Mouse (Mus musculus) T-helper 1 cell (primary cell): ENCODE measurements around the gene N4bp1.

Experiments
- in situ Hi-C: fragments of 300-600 bp; cut with MboI, MseI; formaldehyde crosslinking; loops from one replicate; pipeline ENCODE4 v1.15.1; 2025; ENCODE audit warnings: high pct_unique_total_duplicates

The N4bp1 gene

DNA sequence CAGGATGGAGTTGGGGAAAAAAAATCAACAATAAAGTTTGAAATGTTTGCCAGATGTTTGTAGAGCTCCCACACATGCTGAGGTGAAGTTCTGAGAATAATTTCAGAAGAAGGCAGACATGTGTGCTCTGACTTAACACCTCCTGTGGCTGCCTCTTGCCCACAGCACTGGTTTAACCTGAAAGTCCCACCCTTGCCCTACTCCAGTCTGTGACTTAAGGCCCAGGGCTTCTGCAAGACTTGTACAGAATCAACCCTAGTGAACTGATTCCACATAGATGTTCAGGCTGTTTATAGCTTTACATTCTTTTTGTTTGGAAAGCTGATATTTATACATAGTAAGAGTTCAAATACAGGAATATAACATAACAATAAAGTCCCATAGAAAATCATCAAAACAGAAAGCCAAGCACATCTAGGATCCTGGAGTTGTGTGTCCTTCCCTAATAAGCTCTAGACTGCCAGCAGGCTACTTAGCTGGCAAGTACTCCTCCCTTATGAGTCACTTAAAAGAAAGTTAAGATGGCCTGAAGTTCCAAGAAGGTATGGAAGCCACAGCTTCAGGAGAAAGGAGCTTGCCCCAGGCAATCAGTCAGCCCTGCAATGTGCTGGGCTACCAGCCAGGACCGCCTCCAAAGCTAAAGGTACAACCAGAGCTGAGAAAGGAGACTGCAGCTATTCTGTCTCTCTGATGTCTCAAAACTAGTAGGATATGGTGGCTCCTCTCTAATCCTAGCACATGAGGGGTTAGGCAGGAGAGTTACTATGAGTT is 114.9 kb downstream of the N4bp1 start:
- in situ Hi-C loops, result no loop called here

- in situ Hi-C loops, result no loop called here
These were observed 116.6 kb downstream of the N4bp1 start for GRCm38 (mm10) chr8:86768499-86768898.

GRCm38 (mm10) chr8:86766548-86767211 is 118.4 kb downstream of the N4bp1 start:
- in situ Hi-C loops, result no loop called here

- in situ Hi-C loops, result no loop called here
These were observed 119.4 kb downstream of the N4bp1 start for GRCm38 (mm10) chr8:86765669-86766068.

GRCm38 (mm10) chr8:86765155-86765554 is 119.9 kb downstream of the N4bp1 start:
- in situ Hi-C loops, result no loop called here

GRCm38 (mm10) chr8:86762806-86763205 is 122.3 kb downstream of the N4bp1 start:
- in situ Hi-C loops, result no loop called here

DNA sequence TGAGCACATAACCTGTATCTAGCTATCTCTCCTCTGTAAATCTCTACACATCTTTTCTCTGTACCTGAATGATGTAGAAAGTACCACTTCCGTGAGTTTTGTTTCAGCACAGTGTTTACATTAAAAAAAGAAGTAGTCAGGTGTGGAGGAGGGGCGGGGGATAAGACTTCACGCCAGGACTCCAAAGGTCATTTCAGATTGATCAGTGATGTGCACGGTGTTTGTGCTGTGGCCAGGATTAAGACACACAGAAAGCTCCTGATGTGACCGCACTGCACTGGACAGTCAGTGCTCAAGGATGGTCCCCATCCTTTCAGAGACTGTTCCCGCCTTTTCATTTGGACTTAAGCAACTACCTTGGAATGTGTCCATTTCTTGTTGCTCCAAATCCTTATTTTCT is 124.3 kb downstream of the N4bp1 start:
- in situ Hi-C loops, result no loop called here

- in situ Hi-C loops, result no loop called here
These were observed 126.0 kb downstream of the N4bp1 start for GRCm38 (mm10) chr8:86759090-86759491.

- in situ Hi-C loops, result no loop called here
These were observed 126.4 kb downstream of the N4bp1 start for GRCm38 (mm10) chr8:86758651-86759050.
